Mouse (Mus musculus) CD4-positive, CD25-positive, alpha-beta regulatory T cell, adult 2 months (primary cell): ENCODE data around the gene Plekhh1.
"Not testable (repeated sequence)": the region's sequence is repeated elsewhere in the genome, so short reads cannot be mapped to it uniquely, and the experiment has no call there.

Source experiments
- DNase-seq: peaks from one replicate; pipeline ENCODE4 v3.0.0-alpha.2; 2012; ENCODE audit warnings: low read depth, low spot score

The Plekhh1 gene

DNA sequence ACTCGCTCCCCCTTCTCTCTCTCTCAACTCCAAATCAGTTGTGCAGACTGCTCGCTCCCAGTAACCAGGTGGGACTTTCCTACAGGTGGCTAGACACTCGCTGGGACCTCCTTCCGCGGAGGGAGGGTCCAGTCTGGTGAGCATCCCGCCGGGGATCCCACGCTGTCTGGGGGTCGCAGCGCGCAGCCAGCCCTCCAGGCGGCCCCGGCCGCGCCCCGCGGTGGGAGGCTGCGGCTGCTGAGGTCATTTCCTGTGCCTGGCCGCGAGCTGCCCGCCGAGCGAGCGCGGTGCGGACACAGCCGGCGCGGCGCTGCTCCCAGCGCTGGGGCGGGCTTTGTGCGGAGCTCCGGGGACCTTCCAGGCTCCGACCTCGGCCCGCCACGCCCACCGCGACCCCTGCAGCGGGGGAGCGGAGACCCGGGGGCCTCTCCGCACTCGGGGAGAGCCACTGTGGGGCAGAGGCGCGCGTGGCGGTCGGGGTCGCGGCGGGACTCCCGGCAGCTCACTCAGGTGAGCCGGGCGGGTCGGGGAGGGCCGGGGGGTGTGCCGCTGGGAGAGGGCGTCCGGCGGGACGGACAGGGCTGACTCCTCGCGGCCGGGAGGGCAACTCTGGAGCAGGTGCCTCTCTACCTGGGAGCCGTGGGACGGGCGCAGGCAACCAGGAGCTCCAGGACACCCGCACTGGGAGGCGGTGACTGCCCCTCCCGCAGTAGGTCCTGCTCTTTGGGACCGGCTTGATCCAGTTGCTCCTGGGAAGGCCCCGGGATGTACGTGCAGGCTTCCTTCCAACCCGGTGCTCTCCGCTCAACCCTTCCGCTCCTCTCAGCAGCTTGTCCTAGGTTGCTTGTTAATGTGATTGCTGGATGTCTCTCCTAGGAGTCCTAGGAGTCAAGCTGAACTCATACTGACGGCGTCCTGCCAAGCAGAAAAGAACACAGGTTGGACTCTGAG is at the start of gene Plekhh1:
Gene Plekhh1 (plus strand): TSS at position 253 of the 951 bp plus-strand sequence.
- DNase-seq, result peak; percentile 53

DNA sequence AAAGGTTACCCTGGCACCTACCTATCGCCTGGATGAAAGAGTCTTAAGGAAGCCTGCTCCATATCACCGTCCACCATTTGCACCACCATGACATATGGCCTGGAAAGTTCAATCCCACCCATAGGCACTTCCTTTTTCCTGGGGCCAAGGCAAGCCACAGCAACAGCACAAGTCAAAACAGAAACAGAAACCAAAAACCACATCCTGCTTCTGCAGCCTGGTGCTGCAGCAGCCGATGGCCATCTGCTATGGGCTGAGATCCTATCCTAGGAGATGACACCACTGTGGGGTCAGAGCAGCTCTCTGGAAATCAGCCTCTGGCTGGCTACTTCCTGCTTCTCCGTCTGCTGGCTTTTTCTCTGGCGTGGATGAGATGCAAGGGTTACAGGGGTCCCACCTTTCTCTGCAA is 48.3 kb upstream of the Plekhh1 start:
- DNase-seq, result peak; percentile 82

DNA sequence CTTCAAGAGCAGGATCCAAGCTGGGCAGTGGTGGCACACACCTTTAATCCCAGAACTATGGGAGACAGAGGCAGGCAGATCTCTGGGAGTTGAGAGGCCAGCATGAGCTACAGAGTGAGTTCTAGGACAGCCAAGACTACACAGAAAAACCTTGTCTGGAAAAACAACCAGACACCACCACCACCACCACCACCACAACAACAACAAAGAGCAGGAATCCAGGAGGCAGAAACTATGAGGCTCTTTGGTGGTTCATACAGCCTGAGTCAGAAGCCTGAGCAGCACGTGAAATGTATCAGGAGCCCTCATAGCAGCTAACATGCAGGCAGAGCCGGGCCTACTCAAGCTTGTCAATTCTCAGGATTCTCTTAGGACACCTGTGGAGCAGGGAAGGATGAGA is 47.8 kb upstream of the Plekhh1 start:
- DNase-seq, result peak; percentile 35

DNA sequence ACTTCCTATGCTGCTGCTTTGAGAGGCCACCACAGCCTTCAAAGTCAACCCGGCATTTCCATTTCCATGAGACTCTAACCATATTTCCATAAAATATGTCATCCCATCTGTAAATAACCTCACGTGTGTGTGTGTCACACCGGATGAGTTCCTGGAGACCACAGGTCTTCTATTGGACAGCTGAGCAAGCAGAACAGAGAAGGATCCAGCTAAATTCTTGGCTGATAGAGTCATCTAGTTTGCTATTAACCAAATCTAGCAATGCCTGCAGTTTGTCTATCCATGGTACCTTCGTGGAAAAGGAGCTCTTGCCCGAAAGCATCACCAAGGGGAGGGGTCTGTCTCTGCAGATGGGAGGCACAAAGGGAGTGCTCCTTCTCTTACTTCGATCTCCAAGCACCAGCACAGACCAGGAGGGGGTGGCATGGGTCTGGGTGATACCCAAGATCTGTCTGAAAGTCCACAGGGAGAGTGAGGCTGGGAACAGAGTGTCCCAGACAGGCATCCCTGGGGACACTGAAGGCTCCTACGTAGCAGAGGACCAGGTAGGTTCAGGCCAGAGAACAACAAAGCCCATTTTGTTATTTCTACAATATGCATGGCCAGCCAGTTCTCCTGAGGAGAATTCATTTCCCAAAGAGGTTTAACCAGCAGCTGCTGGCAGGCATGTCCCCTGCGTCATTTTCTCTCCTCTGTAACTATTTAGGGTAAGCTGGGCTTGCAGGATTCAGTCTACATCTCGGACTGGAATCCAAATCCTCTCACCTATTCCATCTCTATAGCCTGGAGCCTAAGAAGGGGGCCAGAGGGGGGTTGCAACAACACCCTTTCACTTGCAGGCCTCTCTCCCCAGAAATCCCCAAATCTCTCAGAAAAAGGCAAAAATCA is 46.8 kb upstream of the Plekhh1 start:
- no peak for DNase-seq

DNA sequence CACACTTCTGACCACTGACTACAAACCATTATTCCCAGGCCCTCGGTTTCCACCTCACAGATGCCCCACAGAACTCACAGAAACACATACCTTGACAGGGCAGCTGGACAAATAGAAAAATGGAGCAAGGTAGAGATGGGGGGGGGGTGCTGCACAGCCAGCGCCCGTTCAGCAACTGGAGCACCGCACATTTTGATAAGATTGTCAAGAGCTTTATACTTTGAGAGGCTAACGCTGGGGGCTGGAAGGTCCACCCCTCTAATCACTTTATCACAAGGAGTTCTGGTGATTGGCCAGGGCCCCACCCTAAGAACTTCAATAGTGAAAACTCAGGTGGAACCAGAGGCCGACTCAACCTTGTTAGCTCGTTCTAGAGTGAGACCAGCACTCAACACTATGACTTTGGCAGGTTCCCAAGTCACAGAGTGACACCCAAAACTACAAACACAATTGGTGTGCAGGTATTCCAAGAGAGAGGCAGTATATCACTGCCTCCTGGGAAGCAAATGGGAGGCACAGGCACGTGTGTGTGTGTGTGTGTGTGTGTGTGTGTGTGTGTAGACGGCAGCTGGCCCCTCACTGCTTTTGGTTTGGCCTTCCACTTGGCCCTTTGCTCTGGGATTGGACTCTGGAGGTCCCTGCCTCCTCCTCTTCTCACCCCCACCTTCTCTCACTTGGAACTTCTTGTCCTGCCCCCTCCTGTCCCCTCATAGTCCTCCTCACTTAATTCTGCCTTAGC is 45.5 kb upstream of the Plekhh1 start:
- no peak for DNase-seq

DNA sequence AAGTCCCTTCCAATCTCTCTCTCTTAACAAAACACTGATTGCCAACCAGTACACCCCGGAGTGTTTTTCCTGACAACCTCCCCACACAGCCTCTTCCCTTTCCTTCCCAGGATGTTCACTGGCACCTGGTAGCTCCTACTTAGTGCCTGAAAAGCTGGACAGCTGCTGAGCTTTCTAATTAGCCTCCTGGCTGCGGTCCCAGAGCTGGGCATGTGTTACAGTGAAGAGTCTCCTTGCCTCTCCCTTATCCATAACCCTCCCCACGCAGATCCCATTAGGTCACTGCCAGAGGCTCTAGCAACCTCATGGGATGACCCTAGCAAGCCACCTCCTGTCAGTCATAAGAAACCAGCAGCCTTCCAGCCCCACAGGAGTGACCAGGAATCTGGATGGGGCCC is 44.9 kb upstream of the Plekhh1 start:
- DNase-seq, result no peak

DNA sequence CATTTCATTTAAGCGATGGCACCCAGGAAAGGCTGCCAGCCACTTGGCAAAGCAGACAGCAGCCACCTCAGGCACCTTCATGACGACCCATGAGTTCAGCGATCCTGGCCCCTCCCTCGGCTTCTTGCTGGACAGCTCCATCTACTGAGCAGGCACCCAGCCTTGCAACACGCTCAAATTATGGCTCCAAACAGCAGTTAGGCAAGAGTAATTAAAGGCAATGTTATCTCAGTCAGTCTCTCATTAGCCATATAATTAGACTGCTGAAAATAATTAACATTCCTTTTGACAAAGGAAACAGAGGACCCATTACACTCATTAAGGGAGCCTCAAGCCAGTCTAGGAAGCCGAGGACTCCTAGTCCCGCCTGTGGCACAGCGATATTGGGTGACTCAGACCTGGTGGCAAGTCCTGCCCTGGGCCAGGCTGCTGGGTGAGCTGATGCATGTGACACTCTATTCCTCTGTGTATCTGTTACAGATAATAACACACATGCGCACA is 41.3 kb upstream of the Plekhh1 start:
- no peak for DNase-seq

DNA sequence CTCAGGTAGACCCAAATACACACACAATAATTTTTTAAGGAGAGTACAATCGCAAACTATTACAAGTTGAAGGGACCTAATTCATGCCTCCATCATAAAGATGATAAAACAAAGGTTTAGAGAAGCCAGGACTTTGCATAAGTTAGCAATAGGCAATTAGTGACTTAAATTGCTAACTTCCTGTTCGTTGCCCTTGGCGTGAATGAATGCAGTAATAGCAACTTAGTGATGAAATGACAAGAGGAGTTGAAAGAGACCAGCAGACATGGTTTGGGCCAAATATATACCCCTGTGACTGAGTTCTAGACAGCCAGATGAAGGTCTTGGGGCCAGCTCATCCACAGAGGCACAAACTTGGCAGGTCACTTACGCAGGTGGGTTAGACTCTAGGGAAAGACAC is 32.7 kb upstream of the Plekhh1 start:
- DNase-seq, result no peak

DNA sequence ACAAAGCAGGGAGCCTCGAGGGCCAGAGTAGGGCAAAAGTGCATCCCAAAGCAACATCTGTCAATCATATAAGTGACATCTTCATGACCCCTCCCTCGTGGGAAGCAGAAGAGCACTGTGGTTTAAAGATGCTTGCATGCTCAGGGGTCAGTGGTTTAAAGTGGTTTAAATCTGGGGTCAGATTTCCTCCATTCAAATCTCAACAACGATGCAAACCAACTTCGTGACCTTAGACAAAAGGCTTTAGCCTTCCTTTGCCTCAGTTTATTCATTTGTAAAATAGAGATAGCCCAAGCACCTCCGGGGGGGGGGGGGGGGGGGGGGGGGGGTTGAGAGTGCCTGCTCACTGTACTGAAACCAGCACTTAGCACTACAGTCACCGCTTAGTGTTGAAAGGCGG is 32.3 kb upstream of the Plekhh1 start:
- no peak for DNase-seq

DNA sequence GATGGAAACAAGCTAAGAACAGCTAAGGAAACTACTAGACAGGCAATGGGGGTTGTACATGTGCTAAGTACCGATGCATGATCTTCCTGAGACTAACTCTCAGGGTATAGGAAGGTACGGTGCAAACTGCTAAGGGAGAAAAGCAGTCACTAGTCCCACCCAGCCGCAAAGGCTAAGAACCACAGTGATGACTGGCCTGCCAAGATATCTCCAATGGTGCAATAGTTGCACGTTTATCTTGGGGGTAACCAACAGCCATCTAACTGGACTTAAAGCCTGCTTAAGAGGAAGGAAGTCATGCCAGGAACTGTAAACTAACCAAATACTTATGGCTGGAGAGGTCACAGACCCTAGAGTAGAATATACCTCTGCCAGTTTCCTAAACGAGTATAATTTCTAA is 26.6 kb upstream of the Plekhh1 start:
- no peak for DNase-seq

DNA sequence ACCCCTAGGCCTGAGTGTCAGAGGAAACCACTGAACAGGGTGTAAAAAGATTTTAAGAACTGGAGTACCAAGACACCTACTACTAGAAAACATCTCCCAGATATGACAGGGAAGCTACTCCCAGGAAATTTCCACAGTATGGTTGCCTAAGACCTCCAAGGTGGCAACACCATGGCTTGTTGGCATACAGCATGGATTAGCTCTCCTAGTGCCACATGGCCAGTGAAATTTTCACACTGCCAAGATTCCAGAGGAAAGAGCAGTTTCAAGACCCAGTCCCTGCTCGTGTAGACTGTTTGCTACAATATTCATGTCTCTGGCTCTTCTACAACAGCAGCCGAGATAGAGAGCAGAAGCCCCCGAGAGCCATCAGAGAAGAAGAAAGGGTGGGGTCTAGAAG is 26.0 kb upstream of the Plekhh1 start:
- DNase-seq, result no peak

DNA sequence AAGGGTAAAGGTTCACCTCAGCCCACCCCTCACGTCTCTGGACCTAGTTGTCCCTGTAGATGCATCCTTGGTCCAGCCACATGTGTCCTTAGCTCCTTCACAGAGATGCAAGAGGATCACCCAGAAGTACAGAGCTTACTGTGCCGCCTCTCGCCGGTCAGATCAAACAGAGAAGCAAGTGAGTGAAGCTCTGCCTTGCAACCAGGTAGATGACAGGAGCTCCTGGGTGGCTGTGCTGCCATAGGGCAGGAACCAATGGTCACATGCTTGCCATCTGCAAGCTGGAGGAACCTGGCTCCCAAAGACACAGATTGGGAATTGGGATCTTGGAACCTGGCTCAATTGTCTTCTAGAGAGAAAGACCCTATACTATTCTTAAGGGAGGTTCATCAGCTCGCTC is 23.5 kb upstream of the Plekhh1 start:
- DNase-seq, result no peak

DNA sequence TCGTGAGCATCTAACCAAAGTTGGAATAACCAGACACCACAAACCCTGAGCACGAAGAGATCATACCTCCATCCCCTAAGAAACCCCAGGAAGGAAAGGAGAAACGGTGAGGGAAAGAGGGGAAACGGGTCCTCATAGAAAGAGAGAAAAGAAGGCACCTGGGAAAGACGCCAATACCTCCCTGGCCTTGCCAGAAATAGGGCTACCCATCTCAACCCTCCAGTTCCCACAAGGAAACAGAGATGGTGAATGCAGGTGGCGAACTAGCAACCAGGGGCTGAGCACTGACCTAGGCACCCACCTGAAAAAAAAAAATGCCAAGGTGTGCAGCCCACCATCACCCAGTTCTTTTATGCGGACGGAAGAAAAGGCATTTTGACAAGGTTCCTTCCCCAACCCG is 22.9 kb upstream of the Plekhh1 start:
- DNase-seq, result no peak

DNA sequence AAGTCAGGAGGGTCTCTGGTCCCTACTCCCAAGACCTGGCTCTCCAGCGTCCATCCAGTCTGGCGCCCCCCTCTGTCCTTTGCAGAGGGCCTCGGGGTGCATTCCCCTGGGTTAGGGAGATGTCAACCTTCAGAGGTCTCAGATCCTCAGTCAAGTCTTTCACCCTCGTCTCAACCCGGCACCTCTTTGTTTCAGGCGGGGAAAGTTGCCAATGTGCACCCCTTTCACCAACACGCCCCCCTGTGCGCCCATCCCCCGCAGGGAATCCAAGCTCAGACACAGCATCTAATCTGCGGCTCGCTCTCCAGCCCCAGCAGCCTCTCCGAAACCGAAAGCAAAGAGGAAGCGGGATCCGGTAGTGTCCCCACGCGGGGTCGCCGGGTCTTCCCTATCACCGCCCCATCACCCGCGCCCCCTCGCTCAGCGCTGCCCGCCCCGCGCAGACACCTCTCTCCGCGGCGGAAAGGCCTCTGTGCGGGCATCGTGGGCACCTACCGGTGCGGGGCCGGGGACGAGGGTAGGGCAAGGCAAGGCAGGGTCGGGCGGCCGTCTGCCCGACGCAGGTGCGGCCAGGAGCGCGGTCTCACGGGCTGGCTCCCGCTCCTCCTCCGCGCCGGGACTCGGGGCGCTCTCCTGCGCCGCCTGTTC is 22.4 kb upstream of the Plekhh1 start:
- peak; percentile 72 for DNase-seq

DNA sequence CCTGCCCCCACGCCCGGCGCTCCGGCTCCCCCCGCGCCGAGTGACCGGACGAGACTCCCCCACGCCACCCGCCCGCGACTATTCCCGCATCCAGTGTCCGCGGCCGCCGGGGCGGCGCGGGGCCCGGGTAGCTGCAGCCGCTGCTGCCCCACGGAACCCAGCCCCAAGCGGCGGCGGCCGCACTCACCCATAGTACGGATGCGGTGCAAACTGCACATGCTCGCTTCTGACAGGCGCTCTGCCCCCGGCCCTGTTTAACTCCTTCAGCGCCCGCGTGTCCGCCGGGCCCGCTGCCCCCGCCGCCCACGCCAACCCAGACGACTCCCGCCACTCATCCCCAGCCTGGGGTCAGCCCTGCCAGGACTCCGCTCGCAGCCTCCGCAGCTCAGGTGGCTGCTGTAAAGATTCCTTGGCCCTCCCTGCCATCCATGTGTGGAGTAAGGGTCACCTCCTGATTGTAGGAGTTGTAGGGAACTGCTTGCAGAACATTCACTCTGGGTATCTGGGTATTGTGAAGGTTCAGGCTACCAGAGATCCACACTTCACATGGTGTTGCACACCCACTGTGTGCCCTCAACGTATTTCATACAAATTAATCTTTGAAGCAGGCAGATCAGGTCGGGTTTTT is 21.7 kb upstream of the Plekhh1 start, which contains the start of gene Tmem229b:
Gene Tmem229b (minus strand): TSS at position 502 of the 628 bp plus-strand sequence.
- peak; percentile 65 for DNase-seq

DNA sequence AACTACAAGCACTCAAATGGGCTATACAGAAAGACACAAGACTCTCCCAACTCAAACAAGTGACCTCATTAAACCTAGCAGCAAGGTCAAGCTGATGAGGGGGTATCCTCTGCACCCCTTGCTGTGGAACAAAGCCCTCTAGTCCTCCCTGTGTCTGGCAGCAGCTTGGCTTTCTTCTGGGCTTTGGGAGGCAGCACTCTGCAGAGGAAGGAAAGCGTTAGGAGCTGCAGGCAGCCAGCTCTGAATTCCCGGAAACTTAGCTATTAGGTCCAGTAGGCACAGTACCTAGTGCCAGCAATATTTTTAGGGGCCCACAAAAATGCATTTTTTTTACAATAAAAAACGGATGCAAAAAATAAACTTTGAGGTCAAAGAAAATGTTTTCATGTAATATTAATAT is 18.4 kb upstream of the Plekhh1 start:
- DNase-seq, result no peak

DNA sequence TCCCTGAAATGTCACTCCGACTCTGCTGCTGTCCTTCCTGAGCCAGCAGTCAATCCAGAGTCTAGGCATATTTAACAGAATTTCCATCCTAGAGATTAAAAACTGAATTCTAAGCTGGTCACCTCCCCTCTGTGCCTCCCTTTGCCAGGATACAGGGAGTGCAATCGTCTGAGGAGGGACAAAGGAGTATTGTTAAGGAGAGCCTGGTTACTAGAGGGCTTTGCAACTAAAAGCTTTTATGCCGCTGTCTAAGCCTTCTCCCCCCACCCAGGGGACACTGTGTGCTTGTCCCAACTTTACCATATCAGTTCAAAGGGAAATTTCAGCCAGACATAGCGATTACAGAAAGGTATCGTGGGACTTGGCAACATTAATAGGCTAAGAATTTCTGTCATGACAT is 12.9 kb upstream of the Plekhh1 start:
- no peak for DNase-seq

DNA sequence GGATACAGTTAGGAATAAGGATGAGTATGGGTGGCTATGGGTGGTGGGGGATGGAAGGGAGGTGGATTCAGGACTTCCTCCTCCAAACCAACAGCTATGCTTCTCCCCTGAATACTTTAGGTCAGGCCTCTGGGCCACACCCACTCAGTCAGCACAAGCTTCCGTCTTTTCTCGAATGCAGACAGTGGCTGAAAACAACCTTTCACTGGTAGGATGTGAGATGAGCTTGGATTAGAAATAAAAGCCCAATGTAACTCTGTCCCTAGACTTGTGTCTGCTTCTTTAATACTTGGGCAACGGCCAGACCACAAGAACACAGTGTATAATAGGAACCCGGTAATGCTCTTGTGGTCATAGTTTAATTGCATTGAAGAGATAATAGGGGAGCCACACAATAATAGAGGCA is 11.0 kb upstream of the Plekhh1 start:
- peak; percentile 43 for DNase-seq

DNA sequence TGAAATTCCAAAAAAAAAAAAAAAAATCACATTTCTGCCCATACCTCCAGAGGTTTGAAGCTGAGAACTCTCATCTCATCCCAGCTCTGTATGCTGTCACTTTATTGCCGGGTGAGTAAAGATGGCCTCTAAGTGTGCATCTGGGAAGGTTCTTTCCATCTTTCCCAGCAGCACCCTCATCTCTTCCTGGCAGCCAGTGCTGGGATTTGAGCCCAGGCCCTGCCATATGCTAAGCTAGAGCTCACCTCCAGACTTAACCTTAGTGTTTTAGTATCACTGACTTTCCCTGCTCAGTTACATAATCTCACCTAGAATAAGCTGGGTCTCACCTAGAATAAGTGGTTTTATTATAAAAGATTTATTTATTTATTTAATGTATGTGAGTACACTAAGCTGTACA is 7.1 kb upstream of the Plekhh1 start:
- no peak for DNase-seq

DNA sequence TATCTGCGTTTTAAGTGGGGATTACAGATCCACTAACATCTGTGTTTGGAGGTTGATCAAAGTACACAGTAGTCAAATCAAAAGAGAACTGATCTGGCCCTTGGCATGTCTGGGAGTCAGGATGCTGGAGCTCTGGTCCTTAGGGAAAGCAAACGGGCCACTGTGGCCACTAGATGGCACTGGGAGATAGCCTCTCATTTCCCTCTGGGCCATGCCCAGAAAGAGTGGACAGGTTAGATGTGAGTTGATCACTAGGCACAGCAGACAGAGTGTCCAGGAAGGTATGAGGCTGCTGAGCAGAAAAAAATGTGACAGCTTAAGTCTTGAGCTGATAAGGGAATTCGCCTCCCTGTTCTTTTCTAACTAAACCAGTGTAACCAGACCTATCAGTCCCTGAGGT is 6.1 kb upstream of the Plekhh1 start:
- DNase-seq, result peak; percentile 32

DNA sequence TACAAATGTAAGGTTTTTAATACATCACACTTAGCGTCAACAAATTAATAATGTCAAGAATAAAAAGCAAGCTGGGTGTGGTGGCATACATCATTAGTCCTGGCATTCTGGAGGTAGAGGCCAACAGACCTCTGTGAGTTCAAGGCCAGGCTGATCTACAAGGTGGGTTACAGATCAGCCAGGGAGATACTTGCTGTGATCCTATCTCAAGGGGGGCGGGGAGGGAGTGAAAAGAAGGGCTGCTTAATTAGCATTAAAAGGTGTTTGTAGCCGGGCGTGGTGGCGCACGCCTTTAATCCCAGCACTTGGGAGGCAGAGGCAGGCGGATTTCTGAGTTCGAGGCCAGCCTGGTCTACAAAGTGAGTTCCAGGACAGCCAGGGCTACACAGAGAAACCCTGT is 1.4 kb upstream of the Plekhh1 start:
- not testable (repeated sequence) for DNase-seq
